Mouse (Mus musculus) heart, postnatal 0 days (tissue): ENCODE data around the gene Cers6. TPM values are rescaled to one million over a fixed set of nuclear protein-coding genes. Genes with fewer than 3 reads are reported as not detected.

Experiments used
- ATAC-seq: fragments of 200-750 bp; cut with Nextera tagmentation; 2 replicates; pipeline ENCODE4 v1.8.0; 2017; ENCODE audit warnings: low read depth, moderate number of reproducible peaks, moderate library complexity; ENCODE audit not compliant: insufficient read depth
- DNase-seq: peaks from one replicate; pipeline ENCODE4 v3.0.0-alpha.2; 2016; ENCODE audit warnings: low spot score
- H3K27ac ChIP-seq: fragments of 300-500 bp; sonication (generic); 2 replicates; pipeline ENCODE4 v1.5.1; 2014; ENCODE audit warnings: low read depth, mild to moderate bottlenecking
- H3K27me3 ChIP-seq: fragments of 300-500 bp; sonication (generic); 2 replicates; pipeline ENCODE4 v1.6.1; 2014; ENCODE audit warnings: low read length, mixed read lengths; ENCODE audit not compliant: control insufficient read depth, insufficient read depth
- H3K36me3 ChIP-seq: fragments of 300-500 bp; sonication (generic); replicated peaks from 2 replicates; pipeline ENCODE4 v1.6.1; 2014; ENCODE audit warnings: low read length, mixed read lengths; ENCODE audit not compliant: control insufficient read depth, insufficient read depth
- H3K4me1 ChIP-seq: fragments of 300-500 bp; sonication (generic); 2 replicates; pipeline ENCODE4 v1.6.1; 2014; ENCODE audit warnings: antibody characterized with exemption; ENCODE audit not compliant: control insufficient read depth, insufficient read depth
- H3K4me2 ChIP-seq: fragments of 300-500 bp; sonication (generic); 2 replicates; pipeline ENCODE4 v1.6.1; 2014; ENCODE audit warnings: low read depth, mild to moderate bottlenecking, low read length, moderate library complexity
- H3K4me3 ChIP-seq: fragments of 300-500 bp; sonication (generic); 2 replicates; pipeline ENCODE4 v1.5.1; 2014; ENCODE audit warnings: low read depth, low read length
- H3K9ac ChIP-seq: fragments of 300-500 bp; sonication (generic); replicated peaks from 2 replicates; pipeline ENCODE4 v1.6.1; 2014; ENCODE audit warnings: low read depth, low read length, mixed read lengths
- H3K9me3 ChIP-seq: fragments of 300-500 bp; sonication (generic); replicated peaks from 2 replicates; pipeline ENCODE4 v1.6.1; 2016; ENCODE audit warnings: low read length; ENCODE audit not compliant: control insufficient read depth
- CTCF ChIP-seq: IDR thresholded peaks from 2 replicates; pipeline ENCODE4 v1.5.1; 2016; ENCODE audit warnings: antibody characterized with exemption, control low read depth, low read depth
- EP300 ChIP-seq: IDR thresholded peaks from 2 replicates; pipeline ENCODE4 v1.6.1; 2016; ENCODE audit warnings: antibody characterized with exemption, low read depth
- WGBS: fragments of 180-500 bp; shearing (Covaris S2); extraction: QIAGEN DNeasy Blood & Tissue Kit; methylation state at CpG from one replicate; pipeline ENCODE4 v1.1.7; 2014; 5-methylcytosine and 5-hydroxymethylcytosine counted together
- polyA plus RNA-seq: library from polyadenylated mRNA; unstranded; fragments of >200 nt; fragmentation: Nextera tagmentation; extraction: Ambion mirVana; gene quantifications from 2 replicates; pipeline ENCODE4 v1.2.1, GENCODE M21; 2015
- total RNA-seq: library from RNA; depleted of rRNA; stranded (reverse); fragments of >200 nt; gene quantifications from 2 replicates; pipeline ENCODE4 v1.2.3, GENCODE M21; 2014; ENCODE audit warnings: low replicate concordance

The Cers6 gene
- total and polyA plus RNA-seq, 2 experiments from 2014 or later, result 8.5 to 36.0 TPM

DNA sequence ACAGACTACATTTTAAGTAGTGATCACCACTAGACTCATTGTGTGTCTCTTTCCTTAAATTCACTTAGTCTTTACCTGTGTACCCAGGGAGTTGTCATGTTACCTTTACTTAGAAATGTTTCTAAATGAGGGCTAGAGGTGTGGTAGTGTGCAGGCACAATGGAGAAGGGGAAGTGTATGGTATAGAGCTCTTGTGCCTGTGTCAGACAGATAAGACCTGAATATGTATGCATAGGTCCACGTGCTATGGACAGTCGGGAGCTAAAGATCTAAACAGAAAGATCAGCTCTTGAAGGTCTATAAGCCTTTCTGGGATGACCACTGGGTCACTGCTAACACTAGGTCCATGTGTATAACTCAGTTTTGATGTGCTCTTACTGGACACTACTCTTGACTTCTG lies 87.9 kb downstream of the Cers6 start:
- no peak for DNase-seq
- no peak for TF ChIP-seq EP300
- TF ChIP-seq CTCF, result no peak
- Histone ChIP-seq H3K27me3 (no peaks in the 10 kb centered on the region), H3K36me3 (no peaks in the 10 kb centered on the region), H3K9me3 (0 out of 2 replicates have a peak, but pooled peaks cover 7% of the 10 kb centered on the region), H3K27ac (no peak overlapping the region; the same call in 1 of the 2 replicates), H3K4me3 (no peak overlapping the region), H3K4me2 (no peak overlapping the region), H3K4me1 (peaks cover 27% of the 10 kb centered on the region), H3K9ac (no peak overlapping the region)
- WGBS, result 77% methylated on average over 2 of the region's 2 CpGs
- ATAC-seq, result no peak

DNA sequence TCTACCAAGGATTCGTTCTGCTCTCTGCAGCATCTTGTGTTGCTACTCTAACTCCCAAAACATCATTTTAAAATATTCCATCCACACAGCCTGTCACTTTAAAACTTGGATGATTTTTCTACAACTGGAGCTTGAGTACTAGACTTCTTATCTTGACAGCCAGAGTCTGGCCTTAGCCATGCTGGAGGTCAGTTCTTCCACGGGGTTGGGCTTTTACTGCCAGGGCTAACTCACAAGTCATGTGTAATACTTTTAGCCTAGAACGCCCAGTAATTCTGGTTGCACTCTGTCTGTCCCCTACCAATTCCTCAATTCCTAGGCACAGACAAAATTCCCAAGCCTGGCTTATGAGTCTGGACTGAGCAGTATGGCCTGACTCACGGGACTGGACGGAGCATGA lies 88.5 kb downstream of the Cers6 start:
- Histone ChIP-seq H3K36me3 (no peaks in the 10 kb centered on the region), H3K4me1 (peaks cover 27% of the 10 kb centered on the region), H3K9me3 (0 out of 2 replicates have a peak, but pooled peaks cover 7% of the 10 kb centered on the region), H3K9ac (no peak overlapping the region), H3K4me2 (no peak overlapping the region), H3K27me3 (no peaks in the 10 kb centered on the region), H3K4me3 (no peak overlapping the region), H3K27ac (peak overlapping the region; percentile 9; the same call in 1 of the 2 replicates)
- WGBS, result 37% methylated on average over 5 of the region's 5 CpGs
- ATAC-seq (peak; percentile 66), DNase-seq (no peak)
- TF ChIP-seq CTCF (no peak), EP300 (no peak)

DNA sequence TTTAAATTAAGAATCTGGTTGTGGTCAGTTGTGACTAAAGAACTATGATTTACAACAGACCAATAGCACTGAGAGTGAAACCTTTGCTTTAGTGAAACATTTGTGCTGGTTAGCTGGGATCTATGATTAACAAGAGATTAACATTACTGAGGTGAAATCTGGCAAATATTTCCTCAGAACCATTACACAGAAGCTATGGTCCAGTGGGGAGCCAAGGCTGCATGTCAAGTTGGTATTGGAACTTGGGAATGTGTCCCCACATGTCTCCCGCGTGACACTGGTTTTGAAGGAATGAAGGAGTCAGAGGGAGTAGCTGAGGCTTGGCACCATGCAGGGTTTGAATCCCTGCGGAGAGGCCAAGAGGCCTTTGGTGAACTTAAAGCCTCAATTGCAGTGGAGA lies 90.5 kb downstream of the Cers6 start:
- no peaks in the 10 kb centered on the region for H3K36me3 ChIP-seq
- DNase-seq, result no peak
- ATAC-seq, result no peak

DNA sequence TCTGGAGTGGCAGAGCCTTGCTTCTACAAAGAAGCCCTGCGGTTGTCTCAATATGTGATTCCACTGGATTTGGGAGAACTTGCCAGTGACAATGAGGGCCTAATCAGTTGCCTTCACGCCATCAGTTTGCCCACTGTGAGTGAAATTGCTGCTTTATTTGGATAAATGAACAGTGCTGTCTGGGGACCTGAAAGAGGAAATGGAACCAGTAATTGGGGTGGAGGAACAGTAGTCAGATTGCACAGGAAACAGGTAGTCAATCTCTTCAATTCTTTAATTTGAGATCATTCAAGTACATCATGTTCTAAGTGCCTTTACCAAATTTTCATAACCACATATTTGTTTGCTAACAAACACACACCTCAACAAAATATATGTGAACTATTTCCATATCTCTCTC lies 92.4 kb downstream of the Cers6 start:
- Histone ChIP-seq H3K4me2 (no peak overlapping the region), H3K9ac (no peak overlapping the region), H3K27ac (no peak overlapping the region), H3K36me3 (no peaks in the 10 kb centered on the region), H3K9me3 (0 out of 2 replicates have a peak, but pooled peaks cover 7% of the 10 kb centered on the region), H3K4me3 (no peak overlapping the region), H3K4me1 (peaks cover 16% of the 10 kb centered on the region), H3K27me3 (no peaks in the 10 kb centered on the region)
- ATAC-seq (no peak), DNase-seq (no peak)
- 86% methylated on average over 2 of the region's 2 CpGs for whole genome bisulfite sequencing
- TF ChIP-seq EP300 (no peak), CTCF (no peak)

More for the DNA sequence above, 90.5 kb downstream of the Cers6 start:
- no peaks in the 10 kb centered on the region for H3K27me3 ChIP-seq
- TF ChIP-seq CTCF (no peak), EP300 (no peak)
- 97% methylated on average over 3 of the region's 3 CpGs for WGBS
- H3K4me3 ChIP-seq, result no peak overlapping the region
- H3K9me3 ChIP-seq, result 0 out of 2 replicates have a peak, but pooled peaks cover 7% of the 10 kb centered on the region
- peaks cover 18% of the 10 kb centered on the region for H3K4me1 ChIP-seq
- H3K4me2 ChIP-seq, result no peak overlapping the region
- no peak overlapping the region for H3K9ac ChIP-seq
- H3K27ac ChIP-seq, result no peak overlapping the region

DNA sequence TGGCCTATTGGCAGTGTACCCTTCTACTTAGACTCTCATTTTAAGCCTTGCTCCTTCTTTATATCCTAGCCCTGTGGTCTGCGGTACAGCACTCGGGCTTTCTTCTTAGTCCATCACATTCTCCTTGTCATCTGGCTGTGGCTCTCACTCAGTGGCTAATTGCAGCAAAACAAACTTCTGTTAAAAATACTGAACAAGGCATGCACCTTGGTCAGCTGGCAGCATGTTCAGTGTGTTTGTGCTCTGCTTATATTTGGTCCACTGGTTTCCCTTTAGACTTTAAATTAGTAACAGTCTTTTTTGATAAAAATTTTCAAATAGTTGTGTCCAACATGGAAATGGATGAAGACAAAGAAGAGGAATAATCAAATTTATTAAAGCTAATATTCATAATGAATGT lies 94.3 kb downstream of the Cers6 start:
- WGBS, result 94% methylated on average over 2 of the region's 2 CpGs
- 0 out of 2 replicates have a peak, but pooled peaks cover 7% of the 10 kb centered on the region for H3K9me3 ChIP-seq
- no peaks in the 10 kb centered on the region for H3K36me3 ChIP-seq
- no peak overlapping the region for H3K27ac ChIP-seq
- DNase-seq, result no peak
- H3K4me2 ChIP-seq, result no peak overlapping the region
- ATAC-seq, result no peak
- H3K4me1 ChIP-seq, result no peaks in the 10 kb centered on the region
- no peak overlapping the region for H3K4me3 ChIP-seq
- H3K27me3 ChIP-seq, result no peaks in the 10 kb centered on the region
- H3K9ac ChIP-seq, result no peak overlapping the region
- TF ChIP-seq CTCF (no peak), EP300 (no peak)

DNA sequence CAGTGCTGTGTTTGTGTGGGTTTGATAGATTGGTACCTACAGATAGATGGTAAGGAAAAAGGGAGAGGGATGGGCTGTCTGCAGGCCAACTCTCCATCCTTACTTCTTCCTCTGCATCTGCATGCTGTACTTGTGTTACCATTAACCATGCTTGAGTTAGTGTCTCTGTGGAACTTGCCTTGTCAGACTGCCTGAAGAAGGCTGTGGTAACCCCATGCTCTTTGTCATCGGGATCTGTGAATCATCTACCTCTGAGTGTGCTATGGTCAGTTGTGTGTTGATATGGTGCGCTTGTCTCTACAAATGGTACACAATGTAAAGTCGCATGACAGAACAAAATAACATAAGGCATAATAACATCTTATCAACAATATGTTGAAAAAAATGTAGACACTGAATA lies 94.9 kb downstream of the Cers6 start:
- ATAC-seq (no peak), DNase-seq (no peak)
- Histone ChIP-seq H3K9me3 (0 out of 2 replicates have a peak, but pooled peaks cover 7% of the 10 kb centered on the region), H3K4me1 (no peaks in the 10 kb centered on the region), H3K27me3 (no peaks in the 10 kb centered on the region), H3K9ac (no peak overlapping the region), H3K27ac (no peak overlapping the region), H3K4me3 (no peak overlapping the region), H3K36me3 (no peaks in the 10 kb centered on the region), H3K4me2 (no peak overlapping the region)
- TF ChIP-seq EP300, result no peak
- no peak for TF ChIP-seq CTCF
- WGBS, result 80% methylated on average over 3 of the region's 3 CpGs
